Mouse (Mus musculus) CH12.LX (cell line): Measurements from ENCODE around the gene Ly6g5b. TPM values are rescaled to one million over a fixed set of nuclear protein-coding genes. Genes with fewer than 3 reads are reported as not detected.

Experiments used
- DNase-seq: peaks from one replicate; pipeline ENCODE4 v3.0.0-alpha.2; 2013; ENCODE audit errors: extremely low read depth
- H3K27ac ChIP-seq: 2 replicates; pipeline ENCODE4 v1.5.1; 2012; ENCODE audit warnings: low read depth, mild to moderate bottlenecking, control low read depth, moderate library complexity; ENCODE audit not compliant: insufficient read depth
- H3K27me3 ChIP-seq: replicated peaks from 2 replicates; pipeline ENCODE3; 2012; ENCODE audit warnings: inconsistent platforms
- H3K36me3 ChIP-seq, 2 experiments: replicated peaks in 1 of 2; 2 replicates each; pipeline versions ENCODE3 to v1.6.1; 2012; ENCODE audit warnings: inconsistent platforms in 1 of 2, low read length in 1 of 2, mild to moderate bottlenecking in 1 of 2, mixed read lengths in 1 of 2, moderate library complexity in 1 of 2; ENCODE audit not compliant: control insufficient read depth in 1 of 2, insufficient read depth in 1 of 2
- H3K4me1 ChIP-seq, 2 experiments: 2 replicates each; pipeline ENCODE4 v1.6.1; 2012; ENCODE audit warnings: inconsistent platforms in 1 of 2, moderate library complexity in 1 of 2; ENCODE audit not compliant: insufficient read depth in 2 of 2, control insufficient read depth in 1 of 2
- H3K4me2 ChIP-seq: 2 replicates; pipeline ENCODE4 v1.6.1; 2012; ENCODE audit warnings: low read depth, mild to moderate bottlenecking, control low read depth; ENCODE audit not compliant: poor library complexity, insufficient read depth, severe bottlenecking
- H3K4me3 ChIP-seq, 3 experiments: fragments of 150-350 bp in 1 of 3; sonication (generic) in 1 of 3; replicated peaks in 1 of 3; 2 replicates each; pipeline versions ENCODE3 to v1.5.1; 2011 to 2012; ENCODE audit warnings: low read depth in 2 of 3, low read length in 2 of 3, mild to moderate bottlenecking in 2 of 3, moderate library complexity in 2 of 3, control low read depth in 1 of 3, improper control_type of control experiment in 1 of 3, inconsistent platforms in 1 of 3, mixed read lengths in 1 of 3; ENCODE audit not compliant: poor library complexity in 1 of 3
- H3K79me2 ChIP-seq: replicated peaks from 2 replicates; pipeline ENCODE4 v1.6.1; 2012; ENCODE audit warnings: mild to moderate bottlenecking, moderate library complexity; ENCODE audit not compliant: control insufficient read depth, poor library complexity, insufficient read depth, severe bottlenecking; ENCODE audit errors: extremely low read depth
- H3K9ac ChIP-seq: 2 replicates; pipeline ENCODE4 v1.6.1; 2012; ENCODE audit warnings: low read depth, mild to moderate bottlenecking, control low read depth, moderate library complexity; ENCODE audit not compliant: insufficient read depth
- H3K9me3 ChIP-seq: replicated peaks from 2 replicates; pipeline ENCODE3; 2012; ENCODE audit warnings: low read length, inconsistent platforms, mixed read lengths
- BHLHE40 ChIP-seq: IDR thresholded peaks from 2 replicates; pipeline ENCODE4 v1.6.1; 2011; ENCODE audit warnings: mild to moderate bottlenecking, low read depth, low read length, improper control_type of control experiment
- CHD1 ChIP-seq: IDR thresholded peaks from 2 replicates; pipeline ENCODE4 v1.6.1; 2012; ENCODE audit warnings: low read depth, low read length, improper control_type of control experiment, inconsistent platforms
- CHD2 ChIP-seq: IDR thresholded peaks from 2 replicates; pipeline ENCODE4 v1.6.1; 2011; ENCODE audit warnings: low read length, improper control_type of control experiment
- CTCF ChIP-seq, 2 experiments: IDR thresholded peaks in 1 of 2; conservative IDR thresholded peaks in 1 of 2; 2 replicates each; pipeline ENCODE4 v1.5.1; 2011 to 2012; ENCODE audit warnings: low read depth in 2 of 2, low read length in 2 of 2, improper control_type of control experiment in 1 of 2, inconsistent platforms in 1 of 2, mild to moderate bottlenecking in 1 of 2, moderate library complexity in 1 of 2
- ELF1 ChIP-seq: IDR thresholded peaks from 2 replicates; pipeline ENCODE4 v1.6.1; 2014; ENCODE audit warnings: low read depth, mild to moderate bottlenecking, inconsistent platforms, low read length, improper control_type of control experiment
- EP300 ChIP-seq: IDR thresholded peaks from 2 replicates; pipeline ENCODE4 v1.6.1; 2011; ENCODE audit warnings: low read length, improper control_type of control experiment
- ETS1 ChIP-seq: conservative IDR thresholded peaks from 2 replicates; pipeline ENCODE4 v1.6.1; 2012; ENCODE audit warnings: low read depth, mild to moderate bottlenecking, inconsistent platforms, low read length, improper control_type of control experiment, moderate library complexity
- HCFC1 ChIP-seq: IDR thresholded peaks from 2 replicates; pipeline ENCODE4 v1.6.1; 2012; ENCODE audit warnings: low read depth, mild to moderate bottlenecking, inconsistent platforms, low read length, improper control_type of control experiment
- IRF4 ChIP-seq: IDR thresholded peaks from 2 replicates; pipeline ENCODE4 v1.6.1; 2014; ENCODE audit warnings: low read depth, mild to moderate bottlenecking, inconsistent platforms, low read length, improper control_type of control experiment
- JUN ChIP-seq: IDR thresholded peaks from 2 replicates; pipeline ENCODE4 v1.6.1; 2011; ENCODE audit warnings: low read depth, mild to moderate bottlenecking, low read length, improper control_type of control experiment, moderate library complexity; ENCODE audit not compliant: insufficient read depth
- JUND ChIP-seq: conservative IDR thresholded peaks from 2 replicates; pipeline ENCODE4 v1.6.1; 2011; ENCODE audit warnings: low read depth, low read length, improper control_type of control experiment
- MAFK ChIP-seq: IDR thresholded peaks from 2 replicates; pipeline ENCODE4 v1.6.1; 2011; ENCODE audit warnings: low read length, improper control_type of control experiment; ENCODE audit not compliant: insufficient replicate concordance
- MAX ChIP-seq: IDR thresholded peaks from 2 replicates; pipeline ENCODE4 v1.6.1; 2011; ENCODE audit warnings: low read length, improper control_type of control experiment
- MAZ ChIP-seq: IDR thresholded peaks from 2 replicates; pipeline ENCODE4 v1.6.1; 2012; ENCODE audit warnings: low read depth, mild to moderate bottlenecking, inconsistent platforms, low read length, improper control_type of control experiment, moderate library complexity
- MYC ChIP-seq: IDR thresholded peaks from 2 replicates; pipeline ENCODE4 v1.6.1; 2011; ENCODE audit warnings: low read depth, mild to moderate bottlenecking, improper control_type of control experiment, low read length
- NELFE ChIP-seq: IDR thresholded peaks from 2 replicates; pipeline ENCODE4 v1.6.1; 2011; ENCODE audit warnings: low read depth, low read length, improper control_type of control experiment
- NRF1 ChIP-seq: IDR thresholded peaks from 2 replicates; pipeline ENCODE4 v1.6.1; 2014; ENCODE audit warnings: low read depth, mild to moderate bottlenecking, inconsistent platforms, low read length, improper control_type of control experiment, moderate library complexity
- POLR2A ChIP-seq: IDR thresholded peaks from 2 replicates; pipeline ENCODE4 v1.6.1; 2011; ENCODE audit warnings: low read depth, mild to moderate bottlenecking, improper control_type of control experiment, low read length
- POLR2AphosphoS2 ChIP-seq: IDR thresholded peaks from 2 replicates; pipeline ENCODE4 v1.6.1; 2011; ENCODE audit warnings: low read depth, low read length, improper control_type of control experiment
- RAD21 ChIP-seq: IDR thresholded peaks from 2 replicates; pipeline ENCODE4 v1.6.1; 2011; ENCODE audit warnings: low read depth, mild to moderate bottlenecking, low read length, improper control_type of control experiment, moderate library complexity
- SIN3A ChIP-seq: IDR thresholded peaks from 2 replicates; pipeline ENCODE4 v1.6.1; 2012; ENCODE audit warnings: low read length, improper control_type of control experiment, inconsistent platforms
- SMC3 ChIP-seq: IDR thresholded peaks from 2 replicates; pipeline ENCODE4 v1.6.1; 2011; ENCODE audit warnings: low read depth, low read length, improper control_type of control experiment
- TCF12 ChIP-seq: IDR thresholded peaks from 2 replicates; pipeline ENCODE4 v1.6.1; 2014; ENCODE audit warnings: low read depth, mild to moderate bottlenecking, inconsistent platforms, low read length, improper control_type of control experiment
- ZC3H11A ChIP-seq: IDR thresholded peaks from 2 replicates; pipeline ENCODE4 v1.6.1; 2012; ENCODE audit warnings: low read depth, mild to moderate bottlenecking, inconsistent platforms, low read length, improper control_type of control experiment
- ZKSCAN1 ChIP-seq: IDR thresholded peaks from 2 replicates; pipeline ENCODE4 v1.6.1; 2012; ENCODE audit warnings: low read depth, inconsistent platforms, low read length, improper control_type of control experiment, borderline replicate concordance
- ZMIZ1 ChIP-seq: IDR thresholded peaks from 2 replicates; pipeline ENCODE4 v1.6.1; 2012; ENCODE audit warnings: low read depth, mild to moderate bottlenecking, inconsistent platforms, low read length, improper control_type of control experiment
- dilution Hi-C: fragments of 300-500 bp; cut with MboI; formaldehyde crosslinking; loops from 2 replicates; pipeline ENCODE4 v1.14.3; 2020; ENCODE audit warnings: low sequenced_read_pairs; ENCODE audit not compliant: extremely low pct_unique_long_range_greater_than_20kb, extremely low pct_ligation_motif_present
- in situ Hi-C: fragments of 300-500 bp; cut with MboI; formaldehyde crosslinking; loops from 3 replicates; pipeline ENCODE4 v1.14.3; 2019; ENCODE audit warnings: low sequenced_read_pairs, low pct_ligation_motif_present, low pct_unique_long_range_greater_than_20kb, mixed read lengths
- polyA plus RNA-seq: library from polyadenylated mRNA; unstranded; fragments of >175 nt; gene quantifications from 2 replicates; pipeline ENCODE4 v1.2.1, GENCODE M21; 2012; ENCODE audit warnings: low read depth; ENCODE audit not compliant: insufficient read length
- total RNA-seq, 2 experiments: library from RNA; depleted of rRNA; stranded (reverse); fragments of 300-350 nt in 1 of 2; fragments of >200 nt in 1 of 2; gene quantifications; 2 replicates each; pipeline ENCODE4 v1.2.3; 2012 to 2014

Gene Ly6g5b
- total and polyA plus RNA-seq, 3 experiments = 0.30 to 1.1 (median 0.91) TPM

DNA sequence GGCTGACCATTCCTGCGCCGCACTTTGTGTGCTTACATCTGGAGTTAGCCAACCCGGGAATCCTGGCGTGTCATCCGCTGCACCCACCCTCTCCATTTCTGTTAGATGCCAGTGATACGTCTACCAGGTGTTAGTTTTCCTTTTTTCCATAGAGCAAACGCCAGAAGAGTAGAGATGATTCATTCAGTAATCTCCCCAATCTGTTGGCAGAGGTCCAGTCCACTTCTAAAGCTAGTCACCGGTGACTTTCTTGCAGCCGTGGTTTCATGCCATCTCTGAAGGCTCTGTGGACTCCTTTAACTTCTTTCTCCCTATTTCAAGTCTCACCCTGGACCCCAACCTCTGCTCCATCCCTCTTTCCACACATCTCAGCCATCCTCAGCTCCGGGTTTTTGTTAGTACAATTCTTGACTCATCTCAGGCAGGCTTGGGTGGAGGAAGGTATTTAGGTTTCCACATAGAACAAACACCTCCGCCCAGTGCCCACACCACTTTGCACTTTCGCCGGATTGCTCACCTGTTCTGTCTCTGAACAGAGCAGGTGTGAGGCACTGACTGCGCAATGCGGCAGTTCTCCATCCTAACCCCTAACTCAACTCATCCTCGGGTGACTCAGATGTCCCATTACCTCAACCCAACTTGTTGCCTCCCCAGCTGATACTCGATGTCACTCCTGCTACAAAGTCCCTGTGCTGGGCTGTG, 46.9 kb downstream of the Ly6g5b start:
- Histone ChIP-seq H3K27me3 (no peaks in the 10 kb centered on the region), H3K4me2 (no peak overlapping the region), H3K4me1 (0 out of 4 replicates have a peak, but pooled peaks cover 2 to 4% of the 10 kb centered on the region in 2 experiments), H3K9ac (no peak overlapping the region), H3K4me3 (no peak overlapping the region), H3K36me3 (peaks cover 0 to 12% of the 10 kb centered on the region in 2 experiments), H3K9me3 (no peaks in the 10 kb centered on the region), H3K79me2 (no peaks in the 10 kb centered on the region), H3K27ac (no peak overlapping the region)
- dilution Hi-C loops (no loop called here), in situ Hi-C loops (loop anchor here (5.0 kb wide), 1 partner anchor 46 kb away; no protein-coding TSS in a partner anchor)
- TF ChIP-seq ETS1 (no peak), BHLHE40 (no peak), RAD21 (no peak), ZKSCAN1 (no peak), SIN3A (no peak), HCFC1 (no peak), ZC3H11A (no peak), CHD2 (no peak), MAX (no peak), POLR2AphosphoS2 (no peak), MAZ (no peak), IRF4 (no peak), NRF1 (no peak), TCF12 (no peak), SMC3 (no peak), JUND (no peak)
- DNase-seq = no peak

DNA sequence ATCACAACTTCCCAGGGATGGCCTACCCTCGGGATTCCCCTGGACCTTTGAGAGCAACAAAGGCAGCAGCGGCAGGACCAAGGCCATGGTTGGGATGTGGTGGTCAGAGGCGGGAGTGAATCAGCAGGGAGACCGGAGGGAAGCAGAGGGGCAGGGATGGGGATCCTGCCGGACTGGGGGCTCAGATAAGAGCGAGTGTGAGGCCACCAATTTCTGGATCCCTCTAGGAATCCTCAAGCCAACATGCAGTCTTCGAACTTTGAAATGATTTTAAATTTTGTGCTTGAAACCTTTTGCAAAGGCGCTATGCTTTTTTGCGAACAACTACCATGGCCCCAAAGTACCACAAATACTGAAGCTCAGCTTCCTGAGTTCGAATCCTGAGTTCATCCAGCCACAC, 49.1 kb downstream of the Ly6g5b start, which contains the start of gene Mpig6b:
TSS of gene Mpig6b (minus strand) at position 101 of the 400 bp plus-strand sequence.
- Histone ChIP-seq H3K4me1 (0 out of 4 replicates have a peak, but pooled peaks cover 2 to 4% of the 10 kb centered on the region in 2 experiments), H3K4me3 (no peak within 1 kb of the TSS), H3K27ac (no peak within 1 kb of the TSS), H3K9ac (no peak within 1 kb of the TSS), H3K27me3 (no peaks in the 10 kb centered on the region), H3K9me3 (no peaks in the 10 kb centered on the region), H3K79me2 (no peaks in the 10 kb centered on the region), H3K36me3 (peaks cover 4 to 32% of the 10 kb centered on the region in 2 experiments), H3K4me2 (0 out of 2 replicates have a peak within 1 kb of the TSS, but pooled peaks have one; percentile 1)
- no peak for DNase-seq
- in situ Hi-C loops = loop anchor here (5.0 kb wide), 1 partner anchor 44 kb away; no protein-coding TSS in a partner anchor
- dilution Hi-C loops = no loop called here
- no peak for TF ChIP-seq BHLHE40
- no peak for TF ChIP-seq CTCF (conservative IDR thresholded peaks at IDR 0.05 in 1 of 2, IDR thresholded peaks at IDR 0.05 in 1 of 2; ENCODE audit: low read depth in 2 of 2, low read length in 2 of 2)
- no peak for TF ChIP-seq SMC3
- TF ChIP-seq MYC = no peak
- TF ChIP-seq JUND = no peak
- TF ChIP-seq EP300 = no peak
- TF ChIP-seq NELFE = no peak
- TF ChIP-seq MAX = no peak
- no peak for TF ChIP-seq JUN
- TF ChIP-seq NRF1 = no peak
- no peak for TF ChIP-seq MAFK
- TF ChIP-seq ZC3H11A = no peak
- no peak for TF ChIP-seq POLR2A
- no peak for TF ChIP-seq TCF12
- TF ChIP-seq CHD1 = no peak
- no peak for TF ChIP-seq ELF1
- TF ChIP-seq ZMIZ1 = no peak
- no peak for TF ChIP-seq RAD21
